Mouse (Mus musculus): ENCODE data around the gene Map4k5. TPM values are rescaled to one million over a fixed set of nuclear protein-coding genes. Genes with fewer than 3 reads are reported as not detected.

Map4k5 gene
- 36.5 and 36.6 TPM in 2 replicates for polyA plus RNA-seq (2015; fragmentation: Nextera tagmentation; extraction: Ambion mirVana)

DNA sequence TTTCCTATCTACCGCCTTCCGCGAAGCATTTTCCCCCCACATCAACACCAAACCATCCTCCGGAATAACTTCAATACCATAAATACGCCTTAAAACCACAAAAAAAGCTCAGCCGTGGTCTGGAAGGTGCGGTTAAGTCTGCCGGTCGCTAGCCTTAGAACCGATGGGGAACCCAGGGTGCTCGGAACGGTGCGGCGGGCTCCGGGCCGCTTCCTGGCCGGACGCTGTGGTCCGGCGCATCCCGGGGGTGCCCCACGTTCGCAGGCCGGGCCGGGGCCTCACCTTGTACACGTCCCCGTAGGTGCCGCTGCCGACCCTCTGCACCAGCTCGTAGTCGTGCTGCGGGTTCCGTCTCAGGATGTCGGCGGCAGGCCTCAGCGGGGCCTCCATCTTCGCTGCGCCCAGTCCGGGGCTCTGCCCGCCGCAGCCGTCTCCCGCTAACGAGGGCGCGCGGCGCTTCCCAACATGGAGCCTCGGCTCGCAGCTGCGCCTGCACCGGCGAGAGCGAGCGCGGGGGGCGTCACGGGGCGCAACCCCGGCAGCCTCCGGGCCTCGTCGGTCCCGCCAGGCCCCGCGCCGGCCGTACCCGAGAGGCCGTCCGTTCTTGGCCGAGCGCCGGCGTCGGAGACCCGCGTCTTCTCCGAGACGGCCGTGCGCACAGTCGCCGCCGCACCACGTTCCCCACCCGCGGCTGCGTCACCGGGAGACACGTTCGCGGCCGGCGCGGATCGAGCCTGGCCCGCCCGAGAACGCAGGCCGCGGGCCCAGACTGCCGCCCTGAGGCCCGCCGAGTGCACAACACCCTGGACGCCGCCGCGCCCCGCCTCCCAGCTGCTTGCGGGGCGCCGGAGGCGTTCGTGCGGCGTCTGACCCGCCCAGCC is at the start of gene Map4k5, which contains the start of gene Atl1:
Gene Map4k5 (minus strand): TSS at position 830 of the 881 bp plus-strand sequence.
Gene Atl1 (plus strand): TSS at position 244 of the 881 bp plus-strand sequence.
- H3K36me3 ChIP-seq: no peaks in the 10 kb centered on the region
- peak; percentile 92 for ATAC-seq (ENCODE audit: insufficient number of reproducible peaks, low FRiP score, low TSS enrichment, low read depth)
- peak within 1 kb of the TSS; percentile 93 for H3K9ac ChIP-seq
- no peaks in the 10 kb centered on the region for H3K27me3 ChIP-seq
- peaks cover 33% of the 10 kb centered on the region for H3K4me1 ChIP-seq
- under 1% methylated on average over 112 of the region's 118 CpGs for WGBS
- H3K27ac ChIP-seq (replicated peaks): peak within 1 kb of the TSS; percentile 95
- peak within 1 kb of the TSS; percentile 87 for H3K4me3 ChIP-seq (replicated peaks)
- peak within 1 kb of the TSS; percentile 72 for H3K4me2 ChIP-seq (replicated peaks)
- no peaks in the 10 kb centered on the region for H3K9me3 ChIP-seq (replicated peaks)

GRCm38 (mm10) chr12:69941655-69942329 is 48.8 kb upstream of the Map4k5 start:
- 42% methylated on average over 1 of the region's 1 CpGs for WGBS
- H3K9ac ChIP-seq: no peak overlapping the region

DNA sequence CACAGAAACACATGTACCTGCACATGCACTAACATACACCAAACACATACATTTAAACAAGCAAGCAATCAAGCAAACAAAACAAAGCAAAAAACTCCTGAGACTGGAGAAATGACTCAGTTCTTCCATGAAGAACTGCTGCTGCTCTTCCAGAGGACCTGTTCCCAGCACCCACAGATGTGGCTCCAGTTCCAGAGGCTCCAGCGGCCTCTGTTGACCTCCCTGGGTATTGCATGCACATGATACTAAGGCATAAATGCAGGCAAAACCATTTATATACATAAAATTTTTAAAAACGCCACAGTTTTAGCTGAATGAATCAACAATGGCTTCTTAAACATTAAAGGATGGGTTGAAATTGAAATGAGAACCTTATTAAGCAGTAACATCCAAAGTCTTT is 46.3 kb upstream of the Map4k5 start:
- H3K4me3 ChIP-seq (replicated peaks): no peak overlapping the region
- 57% methylated on average over 2 of the region's 2 CpGs for WGBS
- no peaks in the 10 kb centered on the region for H3K27me3 ChIP-seq
- H3K9me3 ChIP-seq (replicated peaks): no peaks in the 10 kb centered on the region
- H3K36me3 ChIP-seq: 0 out of 2 replicates have a peak, but pooled peaks cover 4% of the 10 kb centered on the region
- no peak overlapping the region for H3K9ac ChIP-seq
- H3K4me2 ChIP-seq (replicated peaks): no peak overlapping the region
- H3K4me1 ChIP-seq: no peaks in the 10 kb centered on the region
- ATAC-seq (ENCODE audit: insufficient number of reproducible peaks, low FRiP score, low TSS enrichment, low read depth): no peak
- no peak overlapping the region for H3K27ac ChIP-seq (replicated peaks)

More at GRCm38 (mm10) chr12:69941655-69942329, 48.8 kb upstream of the Map4k5 start:
- Histone ChIP-seq H3K9me3 (replicated peaks) (no peaks in the 10 kb centered on the region), H3K27me3 (no peaks in the 10 kb centered on the region), H3K4me2 (replicated peaks) (no peak overlapping the region), H3K27ac (replicated peaks) (no peak overlapping the region), H3K36me3 (0 out of 2 replicates have a peak, but pooled peaks cover 4% of the 10 kb centered on the region), H3K4me3 (replicated peaks) (no peak overlapping the region), H3K4me1 (no peaks in the 10 kb centered on the region)
- ATAC-seq (ENCODE audit: insufficient number of reproducible peaks, low FRiP score, low TSS enrichment, low read depth): no peak

- Histone ChIP-seq H3K4me3 (replicated peaks) (no peak overlapping the region), H3K9me3 (replicated peaks) (no peaks in the 10 kb centered on the region), H3K36me3 (0 out of 2 replicates have a peak, but pooled peaks cover 4% of the 10 kb centered on the region), H3K9ac (no peak overlapping the region), H3K4me1 (no peaks in the 10 kb centered on the region), H3K27me3 (no peaks in the 10 kb centered on the region), H3K4me2 (replicated peaks) (no peak overlapping the region), H3K27ac (replicated peaks) (no peak overlapping the region)
- ATAC-seq (ENCODE audit: insufficient number of reproducible peaks, low FRiP score, low TSS enrichment, low read depth): no peak
- 87% methylated on average over 5 of the region's 5 CpGs for WGBS
Observed at GRCm38 (mm10) chr12:69937731-69938130, 44.7 kb upstream of the Map4k5 start.

- WGBS: 50% methylated on average over 7 of the region's 7 CpGs
- ATAC-seq (ENCODE audit: insufficient number of reproducible peaks, low FRiP score, low TSS enrichment, low read depth): no peak
Observed at GRCm38 (mm10) chr12:69926716-69927115, 33.7 kb upstream of the Map4k5 start.

GRCm38 (mm10) chr12:69924012-69924411 is 31.0 kb upstream of the Map4k5 start:
- no peak overlapping the region for H3K27ac ChIP-seq (replicated peaks)
- WGBS: 11% methylated on average over 5 of the region's 5 CpGs
- no peaks in the 10 kb centered on the region for H3K27me3 ChIP-seq
- H3K4me3 ChIP-seq (replicated peaks): no peak overlapping the region
- H3K4me1 ChIP-seq: no peaks in the 10 kb centered on the region
- no peak overlapping the region for H3K9ac ChIP-seq
- H3K4me2 ChIP-seq (replicated peaks): no peak overlapping the region
- H3K36me3 ChIP-seq: no peaks in the 10 kb centered on the region
- ATAC-seq (ENCODE audit: insufficient number of reproducible peaks, low FRiP score, low TSS enrichment, low read depth): no peak
- H3K9me3 ChIP-seq (replicated peaks): no peaks in the 10 kb centered on the region

More at GRCm38 (mm10) chr12:69926716-69927115, 33.7 kb upstream of the Map4k5 start:
- Histone ChIP-seq H3K27ac (replicated peaks) (no peak overlapping the region), H3K9ac (no peak overlapping the region), H3K4me1 (no peaks in the 10 kb centered on the region), H3K9me3 (replicated peaks) (no peaks in the 10 kb centered on the region), H3K4me2 (replicated peaks) (no peak overlapping the region), H3K27me3 (no peaks in the 10 kb centered on the region), H3K4me3 (replicated peaks) (no peak overlapping the region), H3K36me3 (no peaks in the 10 kb centered on the region)

GRCm38 (mm10) chr12:69923603-69924002 is 30.6 kb upstream of the Map4k5 start:
- ATAC-seq (ENCODE audit: insufficient number of reproducible peaks, low FRiP score, low TSS enrichment, low read depth): no peak
- WGBS: 53% methylated on average over 3 of the region's 3 CpGs
- Histone ChIP-seq H3K27ac (replicated peaks) (no peak overlapping the region), H3K4me1 (no peaks in the 10 kb centered on the region), H3K27me3 (no peaks in the 10 kb centered on the region), H3K9me3 (replicated peaks) (no peaks in the 10 kb centered on the region), H3K4me3 (replicated peaks) (no peak overlapping the region), H3K4me2 (replicated peaks) (no peak overlapping the region), H3K9ac (no peak overlapping the region), H3K36me3 (no peaks in the 10 kb centered on the region)

GRCm38 (mm10) chr12:69923128-69923527 is 30.1 kb upstream of the Map4k5 start:
- ATAC-seq (ENCODE audit: insufficient number of reproducible peaks, low FRiP score, low TSS enrichment, low read depth): no peak
- H3K36me3 ChIP-seq: no peaks in the 10 kb centered on the region

DNA sequence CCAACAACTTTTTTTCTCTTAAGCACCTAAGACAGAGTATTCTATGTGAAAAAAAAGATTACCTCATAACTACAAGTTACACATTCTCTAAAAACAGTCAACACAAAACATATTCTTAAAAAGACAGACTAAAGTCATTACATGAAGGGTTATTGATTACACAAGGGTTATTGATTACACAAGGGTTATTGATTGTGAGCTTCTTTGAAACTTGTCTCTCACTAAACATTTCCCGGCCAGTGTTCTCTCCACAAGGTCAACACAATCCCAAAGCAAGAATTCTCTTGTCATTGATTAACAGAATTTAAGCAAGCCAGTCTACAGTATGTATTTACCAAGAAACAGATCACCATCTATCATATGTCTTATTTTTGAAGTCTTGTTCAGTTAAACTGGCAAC is 29.1 kb upstream of the Map4k5 start:
- 81% methylated on average over 1 of the region's 1 CpGs for WGBS
- H3K27me3 ChIP-seq: no peaks in the 10 kb centered on the region
- H3K36me3 ChIP-seq: no peaks in the 10 kb centered on the region
- H3K4me3 ChIP-seq (replicated peaks): no peak overlapping the region
- H3K9ac ChIP-seq: no peak overlapping the region
- H3K27ac ChIP-seq (replicated peaks): no peak overlapping the region
- ATAC-seq (ENCODE audit: insufficient number of reproducible peaks, low FRiP score, low TSS enrichment, low read depth): no peak
- H3K9me3 ChIP-seq (replicated peaks): no peaks in the 10 kb centered on the region
- H3K4me2 ChIP-seq (replicated peaks): no peak overlapping the region
- no peaks in the 10 kb centered on the region for H3K4me1 ChIP-seq

More at GRCm38 (mm10) chr12:69923128-69923527, 30.1 kb upstream of the Map4k5 start:
- no peaks in the 10 kb centered on the region for H3K27me3 ChIP-seq
- no peak overlapping the region for H3K27ac ChIP-seq (replicated peaks)
- no peak overlapping the region for H3K9ac ChIP-seq
- no peak overlapping the region for H3K4me2 ChIP-seq (replicated peaks)
- H3K4me3 ChIP-seq (replicated peaks): no peak overlapping the region
- no peaks in the 10 kb centered on the region for H3K9me3 ChIP-seq (replicated peaks)
- no peaks in the 10 kb centered on the region for H3K4me1 ChIP-seq
- 74% methylated on average over 3 of the region's 3 CpGs for WGBS

- ATAC-seq (ENCODE audit: insufficient number of reproducible peaks, low FRiP score, low TSS enrichment, low read depth): no peak
- Histone ChIP-seq H3K4me3 (replicated peaks) (no peak overlapping the region), H3K4me2 (replicated peaks) (no peak overlapping the region), H3K4me1 (no peaks in the 10 kb centered on the region), H3K27me3 (no peaks in the 10 kb centered on the region), H3K27ac (replicated peaks) (no peak overlapping the region), H3K9ac (no peak overlapping the region), H3K9me3 (replicated peaks) (no peaks in the 10 kb centered on the region), H3K36me3 (no peaks in the 10 kb centered on the region)
- 76% methylated on average over 2 of the region's 2 CpGs for WGBS
Observed at GRCm38 (mm10) chr12:69917870-69918269, 24.9 kb upstream of the Map4k5 start.

DNA sequence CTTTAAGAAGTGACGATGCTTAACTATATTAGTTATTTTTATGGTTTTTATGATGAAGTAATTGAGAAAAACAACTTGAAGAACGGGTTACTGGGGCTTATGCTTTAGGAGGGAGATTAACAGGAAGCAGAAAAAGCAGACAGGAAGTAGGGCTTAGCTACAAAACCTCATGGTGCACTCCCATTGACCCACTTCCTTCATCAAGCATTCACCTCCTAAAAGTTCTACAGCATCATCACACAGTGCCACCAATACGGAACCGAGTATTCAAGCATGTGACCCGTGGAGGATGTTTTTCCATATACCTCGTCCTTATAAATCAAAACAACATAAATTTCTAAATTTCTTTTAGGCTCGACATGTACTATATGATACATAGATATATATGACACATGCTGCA is 19.7 kb upstream of the Map4k5 start:
- no peak overlapping the region for H3K4me2 ChIP-seq (replicated peaks)
- H3K4me3 ChIP-seq (replicated peaks): no peak overlapping the region
- H3K27ac ChIP-seq (replicated peaks): no peak overlapping the region
- H3K27me3 ChIP-seq: no peaks in the 10 kb centered on the region
- H3K4me1 ChIP-seq: peaks cover 9% of the 10 kb centered on the region
- ATAC-seq (ENCODE audit: insufficient number of reproducible peaks, low FRiP score, low TSS enrichment, low read depth): no peak
- WGBS: 82% methylated on average over 7 of the region's 7 CpGs
- H3K9ac ChIP-seq: no peak overlapping the region
- H3K36me3 ChIP-seq: no peaks in the 10 kb centered on the region
- no peaks in the 10 kb centered on the region for H3K9me3 ChIP-seq (replicated peaks)
